Mouse (Mus musculus) megakaryocyte, embryonic 14.5 days (primary cell): ENCODE measurements at regions not wholly inside any gene's neighbourhood (a gene's known extent, or its start where the extent isn't known, plus 50 kb on each side); places are given as distances from the start of the nearest gene placed in this dataset.

ENCODE experiments used
- FLI1 ChIP-seq: IDR thresholded peaks from 2 replicates; pipeline ENCODE4 v1.6.1; 2012; ENCODE audit warnings: low read length, inconsistent platforms, mixed read lengths
- GATA1 ChIP-seq: IDR thresholded peaks from 3 replicates; pipeline ENCODE4 v1.6.1; 2012; ENCODE audit warnings: mixed read lengths, low read length, inconsistent platforms, borderline replicate concordance

GRCm38 (mm10) chr9:52402496-52402895 is 234.1 kb upstream of the Zc3h12c start:
- TF ChIP-seq GATA1 = no peak
- TF ChIP-seq FLI1 = no peak
